Mouse (Mus musculus): ENCODE measurements around the gene Fnip2.

Fnip2 gene

GRCm38 (mm10) chr3:79415081-79415480, 152.5 kb downstream of the Fnip2 start:
- no peak for DNase-seq (ENCODE audit: low read depth, low spot score)

GRCm38 (mm10) chr3:79413492-79413891, 154.1 kb downstream of the Fnip2 start:
- no peak for DNase-seq (ENCODE audit: low read depth, low spot score)

GRCm38 (mm10) chr3:79411666-79412065, 155.9 kb downstream of the Fnip2 start:
- DNase-seq (ENCODE audit: low read depth, low spot score) = no peak

- no peak for DNase-seq (ENCODE audit: low read depth, low spot score)
Measured at GRCm38 (mm10) chr3:79410629-79410995, 157.0 kb downstream of the Fnip2 start.

- DNase-seq (ENCODE audit: low read depth, low spot score) = no peak
Measured at GRCm38 (mm10) chr3:79409927-79410628, 157.5 kb downstream of the Fnip2 start.

GRCm38 (mm10) chr3:79408546-79408945, 159.1 kb downstream of the Fnip2 start:
- DNase-seq (ENCODE audit: low read depth, low spot score) = no peak
